Mouse (Mus musculus): ENCODE measurements around the gene Scarb2.

GRCm38 (mm10) chr5:92490304-92490703, 16.3 kb downstream of the Scarb2 start:
- TF ChIP-seq GATA1 (IDR thresholded peaks at IDR 0.05; ENCODE audit: borderline replicate concordance, low read length) = no peak
- TF ChIP-seq FLI1 (IDR thresholded peaks at IDR 0.05; ENCODE audit: low read length) = no peak

All from megakaryocyte, embryonic 14.5 days (primary cell).